Comparison of ENCODE assay signal across 10 mouse cellular contexts in genomic region chrX:60013084-60013676, GRCm38 (mm10). TPM values are rescaled to one million over a fixed set of nuclear protein-coding genes. Genes with fewer than 3 reads are reported as not detected.
DNase-seq lines count a peak whose midpoint lies in the region; ATAC-seq and TF ChIP-seq lines count a peak whose summit lies in the region.
"Had no signal": no experiment of that assay in that cellular context is flagged by ENCODE, and none has a peak within 500 bp of the region (broad histone marks: within the 10 kb centered on the region; RNA-seq: fewer than 3 reads in every experiment).

No protein-coding gene starts in this region.

- H3K27me3 ChIP-seq in heart, postnatal 0 days (ENCODE audit: control insufficient read depth, insufficient read depth, low read length) = no peaks in the 10 kb centered on the region
- H3K27me3 ChIP-seq in heart, embryonic 11.5 days (ENCODE audit: control insufficient read depth, insufficient read depth, low read length) = no peaks in the 10 kb centered on the region
- H3K27me3 ChIP-seq in neural tube, embryonic 15.5 days (replicated peaks) = no peaks in the 10 kb centered on the region
- no peaks in the 10 kb centered on the region for H3K27me3 ChIP-seq in hindbrain, embryonic 14.5 days (ENCODE audit: control insufficient read depth, insufficient read depth, low read length)
- H3K27me3 ChIP-seq: heart, embryonic 15.5 days had no signal

- no peak overlapping the region for H3K4me2 ChIP-seq in heart, postnatal 0 days (ENCODE audit: low read depth, low read length)
- no peak overlapping the region for H3K4me2 ChIP-seq in heart, embryonic 11.5 days
- no peak overlapping the region for H3K4me2 ChIP-seq in neural tube, embryonic 15.5 days
- no peak overlapping the region for H3K4me2 ChIP-seq in hindbrain, embryonic 14.5 days (replicated peaks)
- H3K4me2 ChIP-seq: heart, embryonic 15.5 days had no signal

- no peak for ATAC-seq in heart, postnatal 0 days (ENCODE audit: insufficient read depth, low read depth)
- ATAC-seq in heart, embryonic 11.5 days (replicated peaks; ENCODE audit: insufficient number of reproducible peaks, low FRiP score, low TSS enrichment) = no peak
- no peak for ATAC-seq in neural tube, embryonic 15.5 days (ENCODE audit: low FRiP score)
- ATAC-seq in megakaryocyte progenitor cell, adult 5-6 weeks (replicated peaks; ENCODE audit: poor library complexity) = peak; percentile 97
- no peak for ATAC-seq in hindbrain, embryonic 14.5 days (ENCODE audit: low FRiP score)

- no peaks in the 10 kb centered on the region for H3K4me1 ChIP-seq in heart, postnatal 0 days (ENCODE audit: control insufficient read depth, insufficient read depth)
- no peaks in the 10 kb centered on the region for H3K4me1 ChIP-seq in heart, embryonic 11.5 days (ENCODE audit: control insufficient read depth, insufficient read depth, low read length)
- no peaks in the 10 kb centered on the region for H3K4me1 ChIP-seq in neural tube, embryonic 15.5 days
- H3K4me1 ChIP-seq in hindbrain, embryonic 14.5 days (replicated peaks; ENCODE audit: control insufficient read depth, insufficient read depth, low read length) = no peaks in the 10 kb centered on the region
- H3K4me1 ChIP-seq: heart, embryonic 15.5 days had no signal

- no peak overlapping the region for H3K9ac ChIP-seq in heart, postnatal 0 days (replicated peaks; ENCODE audit: low read depth, low read length)
- H3K9ac ChIP-seq in heart, embryonic 11.5 days (ENCODE audit: low read depth, low read length) = no peak overlapping the region
- no peak overlapping the region for H3K9ac ChIP-seq in neural tube, embryonic 15.5 days (replicated peaks)
- no peak overlapping the region for H3K9ac ChIP-seq in hindbrain, embryonic 14.5 days
- H3K9ac ChIP-seq: heart, embryonic 15.5 days had no signal

- H3K4me3 ChIP-seq in heart, postnatal 0 days (ENCODE audit: low read depth, low read length) = no peak overlapping the region
- no peak overlapping the region for H3K4me3 ChIP-seq in heart, embryonic 11.5 days (ENCODE audit: low read depth, low read length)
- no peak overlapping the region for H3K4me3 ChIP-seq in neural tube, embryonic 15.5 days (replicated peaks)
- no peak overlapping the region for H3K4me3 ChIP-seq in hindbrain, embryonic 14.5 days (replicated peaks; ENCODE audit: low read length)
- H3K4me3 ChIP-seq: heart, embryonic 15.5 days had no signal

- peak; percentile 56 for TF ChIP-seq CTCF in heart, postnatal 0 days (IDR thresholded peaks at IDR 0.05; ENCODE audit: low read depth)

- no peaks in the 10 kb centered on the region for H3K9me3 ChIP-seq in heart, postnatal 0 days (replicated peaks; ENCODE audit: control insufficient read depth, low read length)
- no peaks in the 10 kb centered on the region for H3K9me3 ChIP-seq in heart, embryonic 11.5 days (replicated peaks; ENCODE audit: control insufficient read depth, low read length)
- H3K9me3 ChIP-seq in neural tube, embryonic 15.5 days (replicated peaks) = no peaks in the 10 kb centered on the region
- H3K9me3 ChIP-seq in hindbrain, embryonic 14.5 days (ENCODE audit: control insufficient read depth, low read length) = no peaks in the 10 kb centered on the region
- H3K9me3 ChIP-seq: heart, embryonic 15.5 days had no signal

- no peaks in the 10 kb centered on the region for H3K36me3 ChIP-seq in heart, postnatal 0 days (replicated peaks; ENCODE audit: control insufficient read depth, insufficient read depth, low read length)
- H3K36me3 ChIP-seq in heart, embryonic 11.5 days (ENCODE audit: control insufficient read depth, insufficient read depth, low read length) = no peaks in the 10 kb centered on the region
- H3K36me3 ChIP-seq in neural tube, embryonic 15.5 days = no peaks in the 10 kb centered on the region
- H3K36me3 ChIP-seq in hindbrain, embryonic 14.5 days (replicated peaks; ENCODE audit: control insufficient read depth, insufficient read depth) = no peaks in the 10 kb centered on the region
- H3K36me3 ChIP-seq: heart, embryonic 15.5 days had no signal

- DNase-seq in heart, postnatal 0 days (ENCODE audit: low spot score) = peak; percentile 6
- DNase-seq in neural tube, embryonic 10.5 days (ENCODE audit: extremely low spot score, low spot score) = peak; percentile 16
- peak; percentile 10 for DNase-seq in adrenal gland, adult 8-10 months
- peak; percentile 4 for DNase-seq in forelimb bud, embryonic 11.5 days (ENCODE audit: low read depth, low spot score)
- no peak for DNase-seq in hindbrain, embryonic 14.5 days (ENCODE audit: low spot score)

- TF ChIP-seq EP300 in heart, postnatal 0 days (IDR thresholded peaks at IDR 0.05; ENCODE audit: low read depth) = no peak

- no peak overlapping the region for H3K27ac ChIP-seq in heart, postnatal 0 days (ENCODE audit: low read depth)
- H3K27ac ChIP-seq in heart, embryonic 11.5 days (ENCODE audit: low read depth, low read length) = no peak overlapping the region
- H3K27ac ChIP-seq in neural tube, embryonic 15.5 days (replicated peaks) = no peak overlapping the region
- H3K27ac ChIP-seq in hindbrain, embryonic 14.5 days = no peak overlapping the region
- H3K27ac ChIP-seq: heart, embryonic 15.5 days had no signal

RNA-seq across cellular contexts. Expression of gene F9, which starts 13.9 kb away (rescaled TPM):
- total RNA-seq in heart, postnatal 0 days (2014; rRNA removed; ENCODE audit: low replicate concordance) = not detected in 2 replicates
- not detected in 2 replicates for polyA plus RNA-seq in heart, postnatal 0 days (2015; fragmentation: Nextera tagmentation; extraction: Ambion mirVana)
- polyA plus RNA-seq in heart, embryonic 11.5 days (2014; fragmentation: Nextera tagmentation; extraction: Ambion mirVana) = not detected in 2 replicates
- not detected in 2 replicates for polyA plus RNA-seq in neural tube, embryonic 15.5 days (2015; fragmentation: Nextera tagmentation; extraction: Ambion mirVana)
- under 1 TPM in 1 of 4 experiments, not detected in 3; 0.27 TPM for total RNA-seq in adrenal gland, adult 8-10 months (2022)
- total RNA-seq in megakaryocyte progenitor cell, adult 5-6 weeks (2015) = not detected in 2 replicates
- total RNA-seq in megakaryocyte progenitor cell, adult 5-6 weeks (2017) = not detected in 2 replicates
- not detected in 2 replicates for polyA plus RNA-seq in hindbrain, embryonic 14.5 days (2014; fragmentation: Nextera tagmentation; extraction: Ambion mirVana)
- polyA plus RNA-seq: heart, embryonic 15.5 days; testis, adult 2 months had no signal
